Mouse (Mus musculus): ENCODE measurements around the gene Irak4. TPM values are rescaled to one million over a fixed set of nuclear protein-coding genes. Genes with fewer than 3 reads are reported as not detected.

Gene Irak4
- polyA plus RNA-seq, 1 experiment from 2014 or later = 1.3 TPM

DNA sequence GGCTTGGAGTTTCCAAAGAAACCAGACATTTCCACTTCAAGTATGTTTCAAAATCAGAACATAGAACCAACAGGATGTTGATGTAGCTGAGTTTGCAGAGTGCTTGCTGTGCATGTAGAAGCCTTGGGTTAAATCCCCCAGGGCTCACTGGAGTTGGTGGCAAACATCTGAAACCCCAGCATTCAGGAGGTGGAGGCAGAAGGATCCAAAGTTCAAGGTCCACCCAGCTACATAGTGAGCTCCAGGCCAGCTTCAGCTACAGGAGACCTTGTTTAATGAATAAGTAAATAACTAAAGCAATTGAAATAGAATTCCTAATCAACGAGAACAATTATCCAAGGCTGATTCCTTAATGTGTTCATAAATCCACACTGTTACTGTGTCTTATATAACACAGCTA, 50.1 kb downstream of the Irak4 start:
- Histone ChIP-seq H3K4me1 (ENCODE audit: control insufficient read depth, insufficient read depth, low read length) (no peaks in the 10 kb centered on the region; the same call in 1 of the 2 replicates), H3K4me3 (ENCODE audit: low read depth, low read length) (no peak overlapping the region), H3K9me3 (replicated peaks; ENCODE audit: control insufficient read depth, low read length, poor library complexity, severe bottlenecking) (no peaks in the 10 kb centered on the region), H3K4me2 (ENCODE audit: low read length) (no peak overlapping the region), H3K27me3 (ENCODE audit: control insufficient read depth, insufficient read depth, low read depth, low read length) (no peaks in the 10 kb centered on the region), H3K9ac (ENCODE audit: low read depth, low read length) (no peak overlapping the region), H3K36me3 (ENCODE audit: control insufficient read depth, insufficient read depth, low read length) (no peaks in the 10 kb centered on the region), H3K27ac (ENCODE audit: low read length) (no peak overlapping the region)
- 84% methylated on average over 1 of the region's 1 CpGs for WGBS
- ATAC-seq = no peak

DNA sequence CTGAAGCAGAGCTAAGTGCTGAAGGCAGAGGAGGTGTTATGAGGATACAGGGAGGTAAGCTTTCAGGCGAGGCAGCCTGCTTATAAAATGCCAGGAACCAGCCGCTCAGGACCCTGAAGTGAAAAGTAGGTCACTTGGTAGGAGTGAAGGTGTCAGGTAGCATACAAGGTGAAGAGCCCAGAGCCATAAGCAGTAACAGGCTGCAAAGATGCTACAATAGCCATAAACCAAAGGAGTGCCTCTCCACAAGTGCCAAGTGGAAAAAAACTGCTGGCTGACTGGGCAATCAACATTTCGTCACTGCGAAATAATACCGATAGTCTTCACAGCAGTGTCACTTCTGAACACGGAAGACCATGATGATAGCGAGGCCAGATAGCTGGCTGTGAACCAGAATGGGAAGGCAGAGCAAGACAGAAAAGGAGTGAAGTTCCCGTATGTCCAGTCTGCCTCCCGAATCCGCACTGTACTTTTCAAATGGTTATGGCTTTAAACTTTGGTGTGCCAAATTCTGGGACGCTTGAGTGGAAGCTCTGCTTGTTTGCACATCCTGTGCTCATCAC, 56.8 kb downstream of the Irak4 start:
- H3K27me3 ChIP-seq (ENCODE audit: control insufficient read depth, insufficient read depth, low read depth, low read length) = no peaks in the 10 kb centered on the region
- H3K4me2 ChIP-seq (ENCODE audit: low read length) = no peak overlapping the region
- ATAC-seq = no peak
- H3K27ac ChIP-seq (ENCODE audit: low read length) = no peak overlapping the region
- 83% methylated on average over 11 of the region's 11 CpGs for WGBS
- no peak overlapping the region for H3K9ac ChIP-seq (ENCODE audit: low read depth, low read length)
- no peaks in the 10 kb centered on the region for H3K36me3 ChIP-seq (ENCODE audit: control insufficient read depth, insufficient read depth, low read length)
- no peaks in the 10 kb centered on the region for H3K9me3 ChIP-seq (replicated peaks; ENCODE audit: control insufficient read depth, low read length, poor library complexity, severe bottlenecking)
- H3K4me3 ChIP-seq (ENCODE audit: low read depth, low read length) = no peak overlapping the region
- no peaks in the 10 kb centered on the region for H3K4me1 ChIP-seq (ENCODE audit: control insufficient read depth, insufficient read depth, low read length)

DNA sequence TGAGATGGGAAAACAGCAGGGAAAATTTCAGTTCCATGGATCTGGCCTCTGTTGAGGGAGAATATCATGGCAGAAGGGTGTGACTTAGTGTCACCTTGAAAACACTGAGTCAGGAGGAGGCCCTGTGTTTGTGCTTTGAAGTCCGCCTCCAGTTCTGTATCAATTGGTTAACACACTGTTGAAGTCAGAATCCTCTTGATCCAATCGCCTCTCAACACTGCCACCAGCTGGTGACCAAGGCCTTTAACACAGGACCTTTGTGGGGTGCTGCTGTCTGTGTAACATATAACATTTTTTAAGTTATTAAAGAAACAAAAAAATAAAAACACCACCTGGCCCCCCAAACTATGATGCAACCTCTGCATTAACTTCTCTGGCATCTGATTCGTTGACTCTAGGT, 57.9 kb downstream of the Irak4 start:
- Histone ChIP-seq H3K27ac (ENCODE audit: low read length) (no peak overlapping the region), H3K27me3 (ENCODE audit: control insufficient read depth, insufficient read depth, low read depth, low read length) (no peaks in the 10 kb centered on the region), H3K9me3 (replicated peaks; ENCODE audit: control insufficient read depth, low read length, poor library complexity, severe bottlenecking) (no peaks in the 10 kb centered on the region), H3K4me3 (ENCODE audit: low read depth, low read length) (no peak overlapping the region), H3K4me2 (ENCODE audit: low read length) (no peak overlapping the region), H3K4me1 (ENCODE audit: control insufficient read depth, insufficient read depth, low read length) (no peaks in the 10 kb centered on the region), H3K9ac (ENCODE audit: low read depth, low read length) (no peak overlapping the region), H3K36me3 (ENCODE audit: control insufficient read depth, insufficient read depth, low read length) (no peaks in the 10 kb centered on the region)
- no peak for ATAC-seq
- 26% methylated on average over 3 of the region's 3 CpGs for WGBS

DNA sequence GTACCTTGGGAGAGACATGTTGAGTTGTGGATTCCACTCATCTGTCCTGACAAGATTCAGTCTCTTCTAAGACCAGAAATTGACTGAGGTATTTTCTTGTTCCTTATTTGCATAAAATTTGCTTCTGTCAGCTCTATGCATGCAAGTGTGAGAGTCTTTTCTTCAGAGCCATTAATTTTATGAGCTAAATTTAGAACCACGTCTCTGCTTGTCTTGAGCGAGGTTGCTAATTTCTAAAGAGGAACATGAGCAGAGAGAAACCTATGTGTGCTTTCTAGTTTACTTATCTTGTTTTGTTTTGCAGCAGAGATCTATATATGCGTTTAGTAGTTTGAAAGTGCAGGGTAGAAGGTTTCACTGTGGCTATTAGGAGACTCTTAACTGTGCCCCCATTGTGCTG, 59.0 kb downstream of the Irak4 start:
- 84% methylated on average over 3 of the region's 3 CpGs for WGBS
- Histone ChIP-seq H3K9me3 (replicated peaks; ENCODE audit: control insufficient read depth, low read length, poor library complexity, severe bottlenecking) (no peaks in the 10 kb centered on the region), H3K27me3 (ENCODE audit: control insufficient read depth, insufficient read depth, low read depth, low read length) (no peaks in the 10 kb centered on the region), H3K4me3 (ENCODE audit: low read depth, low read length) (no peak overlapping the region), H3K4me1 (ENCODE audit: control insufficient read depth, insufficient read depth, low read length) (no peaks in the 10 kb centered on the region), H3K4me2 (ENCODE audit: low read length) (no peak overlapping the region), H3K9ac (ENCODE audit: low read depth, low read length) (no peak overlapping the region), H3K27ac (ENCODE audit: low read length) (no peak overlapping the region), H3K36me3 (ENCODE audit: control insufficient read depth, insufficient read depth, low read length) (no peaks in the 10 kb centered on the region)
- ATAC-seq = no peak

DNA sequence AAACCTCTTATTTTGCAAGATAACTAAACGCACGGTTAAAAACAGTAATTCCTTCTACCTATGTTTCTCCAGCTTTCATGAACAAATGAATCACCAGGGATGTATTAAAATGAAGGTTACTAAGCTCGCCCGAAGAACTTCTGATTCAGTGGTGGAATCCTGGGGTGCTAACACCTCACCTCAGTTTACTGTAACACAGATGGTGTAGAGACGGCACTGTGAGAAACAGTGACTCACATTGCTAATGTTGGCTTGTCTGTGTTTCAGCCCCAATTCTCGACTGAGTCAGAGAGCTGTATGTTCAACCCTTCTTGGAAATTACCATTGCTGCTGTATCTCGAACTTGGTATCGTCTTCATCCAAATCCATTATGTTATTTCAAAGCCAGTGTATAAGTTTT, 64.3 kb downstream of the Irak4 start:
- Histone ChIP-seq H3K9ac (ENCODE audit: low read depth, low read length) (no peak overlapping the region), H3K36me3 (ENCODE audit: control insufficient read depth, insufficient read depth, low read length) (no peaks in the 10 kb centered on the region), H3K4me2 (ENCODE audit: low read length) (no peak overlapping the region), H3K27me3 (ENCODE audit: control insufficient read depth, insufficient read depth, low read depth, low read length) (no peaks in the 10 kb centered on the region), H3K27ac (ENCODE audit: low read length) (no peak overlapping the region), H3K4me3 (ENCODE audit: low read depth, low read length) (no peak overlapping the region), H3K4me1 (ENCODE audit: control insufficient read depth, insufficient read depth, low read length) (no peaks in the 10 kb centered on the region), H3K9me3 (replicated peaks; ENCODE audit: control insufficient read depth, low read length, poor library complexity, severe bottlenecking) (no peaks in the 10 kb centered on the region)
- ATAC-seq = no peak
- WGBS = 93% methylated on average over 8 of the region's 8 CpGs

DNA sequence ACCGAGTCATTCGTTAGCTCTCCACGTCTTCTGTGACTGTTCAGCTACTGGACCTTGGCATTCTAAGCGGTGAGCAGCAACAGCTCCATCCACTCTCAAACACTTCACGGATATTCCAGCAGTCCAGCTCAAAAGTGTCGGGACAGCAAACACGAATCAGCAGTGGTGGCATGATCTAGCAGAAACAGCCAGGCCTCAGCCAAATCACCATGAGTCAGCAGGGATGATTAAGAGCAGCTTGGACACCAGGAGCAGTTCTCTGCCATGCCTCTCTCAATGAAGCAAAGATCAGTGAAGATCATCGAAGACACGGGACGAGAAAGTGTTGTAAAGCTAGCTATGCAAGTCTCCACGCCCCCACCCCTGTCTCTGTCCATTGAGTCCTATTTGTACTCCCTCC, 72.6 kb downstream of the Irak4 start:
- H3K4me1 ChIP-seq (ENCODE audit: control insufficient read depth, insufficient read depth, low read length) = no peaks in the 10 kb centered on the region
- H3K27ac ChIP-seq (ENCODE audit: low read length) = no peak overlapping the region
- no peak overlapping the region for H3K4me3 ChIP-seq (ENCODE audit: low read depth, low read length)
- no peaks in the 10 kb centered on the region for H3K36me3 ChIP-seq (ENCODE audit: control insufficient read depth, insufficient read depth, low read length)
- no peaks in the 10 kb centered on the region for H3K9me3 ChIP-seq (replicated peaks; ENCODE audit: control insufficient read depth, low read length, poor library complexity, severe bottlenecking)
- WGBS = 93% methylated on average over 11 of the region's 11 CpGs
- no peak for ATAC-seq
- no peak overlapping the region for H3K9ac ChIP-seq (ENCODE audit: low read depth, low read length)
- H3K4me2 ChIP-seq (ENCODE audit: low read length) = no peak overlapping the region
- H3K27me3 ChIP-seq (ENCODE audit: control insufficient read depth, insufficient read depth, low read depth, low read length) = no peaks in the 10 kb centered on the region

DNA sequence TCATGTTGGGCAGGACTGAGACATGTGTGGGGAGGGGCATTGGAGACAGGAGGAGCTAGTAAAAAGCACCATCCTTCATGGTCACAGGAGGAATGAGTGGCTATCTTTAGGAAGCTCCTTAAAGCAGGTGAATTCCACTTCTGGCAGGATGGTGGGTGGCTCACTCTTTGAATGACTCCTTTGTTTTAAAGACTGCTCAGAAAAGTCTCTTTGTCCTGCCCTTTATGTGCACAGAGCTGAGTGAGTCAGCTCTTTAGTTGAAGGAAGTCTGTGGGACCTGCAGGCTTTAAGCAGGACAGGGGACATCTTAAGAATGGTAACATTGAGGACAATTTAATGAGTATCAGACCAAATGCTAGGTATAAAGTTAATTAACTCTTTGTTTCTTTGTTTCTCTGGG, 77.5 kb downstream of the Irak4 start:
- Histone ChIP-seq H3K4me2 (ENCODE audit: low read length) (no peak overlapping the region), H3K4me3 (ENCODE audit: low read depth, low read length) (no peak overlapping the region), H3K27ac (ENCODE audit: low read length) (no peak overlapping the region), H3K27me3 (ENCODE audit: control insufficient read depth, insufficient read depth, low read depth, low read length) (no peaks in the 10 kb centered on the region), H3K4me1 (ENCODE audit: control insufficient read depth, insufficient read depth, low read length) (no peaks in the 10 kb centered on the region), H3K36me3 (ENCODE audit: control insufficient read depth, insufficient read depth, low read length) (no peaks in the 10 kb centered on the region), H3K9ac (ENCODE audit: low read depth, low read length) (no peak overlapping the region), H3K9me3 (replicated peaks; ENCODE audit: control insufficient read depth, low read length, poor library complexity, severe bottlenecking) (no peaks in the 10 kb centered on the region)
- no peak for ATAC-seq

DNA sequence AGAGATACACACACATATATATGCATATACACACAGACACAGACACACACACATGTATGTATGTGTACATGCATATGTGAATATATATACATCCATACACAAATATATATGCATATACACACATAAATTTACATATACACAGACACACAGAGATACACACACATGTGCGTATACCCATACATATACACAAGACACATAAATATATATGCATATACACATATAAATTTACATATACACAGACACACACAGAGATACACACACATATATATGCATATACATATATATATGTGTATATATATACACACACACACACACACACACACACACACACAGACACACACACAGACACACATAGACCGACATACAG, 85.0 kb downstream of the Irak4 start:
- H3K4me2 ChIP-seq (ENCODE audit: low read length) = peak overlapping the region; percentile 94
- no peaks in the 10 kb centered on the region for H3K9me3 ChIP-seq (replicated peaks; ENCODE audit: control insufficient read depth, low read length, poor library complexity, severe bottlenecking)
- WGBS = 58% methylated on average over 2 of the region's 2 CpGs
- peak overlapping the region; percentile 91 for H3K9ac ChIP-seq (ENCODE audit: low read depth, low read length)
- H3K27ac ChIP-seq (ENCODE audit: low read length) = no peak overlapping the region; the same call in 1 of the 2 replicates
- no peaks in the 10 kb centered on the region for H3K36me3 ChIP-seq (ENCODE audit: control insufficient read depth, insufficient read depth, low read length)
- H3K27me3 ChIP-seq (ENCODE audit: control insufficient read depth, insufficient read depth, low read depth, low read length) = no peaks in the 10 kb centered on the region; the same call in 1 of the 2 replicates
- H3K4me1 ChIP-seq (ENCODE audit: control insufficient read depth, insufficient read depth, low read length) = no peaks in the 10 kb centered on the region
- peak; percentile 60; the same call in 1 of the 2 replicates for ATAC-seq
- H3K4me3 ChIP-seq (ENCODE audit: low read depth, low read length) = peak overlapping the region; percentile 77

DNA sequence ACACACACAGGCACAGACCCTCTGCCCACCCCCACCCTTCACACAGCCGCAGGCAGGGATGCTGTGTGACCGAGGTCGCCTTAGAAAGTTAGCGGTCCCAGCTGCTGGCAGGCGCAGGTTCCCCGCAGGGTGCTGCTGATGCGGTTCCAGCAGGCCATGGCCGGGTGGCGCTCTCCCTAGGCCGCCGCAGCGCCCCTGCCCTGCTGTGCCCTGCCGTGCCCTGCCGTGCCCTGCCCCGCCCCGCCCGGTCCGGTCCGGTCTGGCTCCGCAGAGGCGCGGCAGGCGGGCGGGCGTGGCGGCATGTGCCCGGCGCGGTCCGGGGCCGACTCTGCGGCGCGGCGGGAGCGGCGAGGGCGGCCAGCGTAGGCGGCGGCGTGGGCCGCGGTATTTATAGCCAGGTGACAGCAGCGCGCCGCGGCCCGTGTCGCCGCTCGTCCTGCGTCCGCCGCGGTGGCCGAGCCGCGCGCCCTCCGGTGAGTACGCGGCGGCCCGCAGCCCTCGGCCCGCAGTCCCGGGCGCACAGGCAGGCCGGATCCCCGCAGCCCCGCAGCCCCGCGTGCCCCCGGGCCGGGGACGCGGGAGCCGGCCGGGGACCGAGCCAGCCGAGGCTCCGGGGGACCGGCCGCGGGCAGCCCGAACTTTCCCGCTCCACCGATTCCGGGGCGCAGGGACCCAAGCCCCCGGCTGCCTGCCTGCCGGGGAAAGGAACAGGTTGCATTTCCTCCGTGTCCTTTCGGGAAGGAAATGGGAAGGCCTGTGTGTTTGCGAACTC, 85.6 kb downstream of the Irak4 start, which contains the start of gene Tmem117:
TSS of gene Tmem117 (plus strand) at position 403 of the 772 bp plus-strand sequence.
- H3K27me3 ChIP-seq (ENCODE audit: control insufficient read depth, insufficient read depth, low read depth, low read length) = no peaks in the 10 kb centered on the region; the same call in 1 of the 2 replicates
- no peaks in the 10 kb centered on the region for H3K9me3 ChIP-seq (replicated peaks; ENCODE audit: control insufficient read depth, low read length, poor library complexity, severe bottlenecking)
- H3K4me1 ChIP-seq (ENCODE audit: control insufficient read depth, insufficient read depth, low read length) = no peaks in the 10 kb centered on the region
- peak within 1 kb of the TSS; percentile 91 for H3K9ac ChIP-seq (ENCODE audit: low read depth, low read length)
- H3K36me3 ChIP-seq (ENCODE audit: control insufficient read depth, insufficient read depth, low read length) = no peaks in the 10 kb centered on the region
- WGBS = under 1% methylated on average over 64 of the region's 96 CpGs
- H3K27ac ChIP-seq (ENCODE audit: low read length) = peak within 1 kb of the TSS; percentile 62
- H3K4me2 ChIP-seq (ENCODE audit: low read length) = peak within 1 kb of the TSS; percentile 94
- ATAC-seq = peak; percentile 87
- peak within 1 kb of the TSS; percentile 77 for H3K4me3 ChIP-seq (ENCODE audit: low read depth, low read length)

Data from midbrain, embryonic 16.5 days (tissue).